Mouse (Mus musculus): ENCODE data around the gene Polr2l.

Polr2l gene

DNA sequence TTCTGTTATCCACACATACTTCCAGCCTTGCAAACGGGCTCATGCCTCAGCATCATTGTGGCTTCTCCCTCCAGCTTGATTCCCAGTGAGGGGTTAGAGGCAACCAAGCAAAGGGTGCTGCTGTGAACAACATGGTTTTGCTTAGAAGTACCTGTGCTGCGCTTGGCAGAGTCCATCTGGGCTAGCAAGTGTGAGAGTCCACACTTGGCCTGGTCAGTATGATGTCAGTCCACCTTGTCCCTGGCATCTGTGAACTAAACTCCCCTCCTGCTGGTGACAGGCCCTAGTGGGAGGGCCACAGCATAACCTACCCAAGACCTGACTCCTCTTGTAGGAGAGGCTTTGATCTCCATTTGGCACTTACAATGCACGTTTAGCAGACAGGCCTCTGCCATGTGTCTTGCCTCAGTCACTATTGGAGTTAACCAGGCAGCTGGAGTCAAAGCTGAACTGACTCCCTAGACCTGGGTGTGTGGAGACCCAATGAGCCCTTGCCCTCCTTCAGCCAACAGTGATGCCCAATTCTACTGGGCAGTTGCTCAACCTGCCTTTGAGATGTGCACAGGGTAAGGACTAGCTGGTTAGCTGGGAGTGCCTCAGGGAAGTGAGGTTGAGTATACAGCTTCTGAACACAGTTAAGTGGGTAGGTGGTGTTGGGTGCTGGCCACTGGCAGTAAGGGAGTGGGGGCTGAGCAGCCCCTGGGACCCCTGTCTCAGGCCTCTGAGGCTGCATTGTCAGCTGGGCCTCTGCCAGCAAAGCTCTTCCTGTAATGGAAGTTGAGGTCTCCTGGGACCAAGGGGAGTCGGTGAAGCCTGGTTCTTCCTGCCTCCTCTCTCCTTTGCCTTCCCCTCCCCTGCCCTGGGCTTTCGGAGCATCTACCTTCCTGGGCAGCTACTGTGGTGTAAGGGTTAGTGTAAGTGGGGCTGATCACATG, 9.5 kb upstream of the Polr2l start:
- no peak for DNase-seq (ENCODE audit: low read depth, low spot score)

DNA sequence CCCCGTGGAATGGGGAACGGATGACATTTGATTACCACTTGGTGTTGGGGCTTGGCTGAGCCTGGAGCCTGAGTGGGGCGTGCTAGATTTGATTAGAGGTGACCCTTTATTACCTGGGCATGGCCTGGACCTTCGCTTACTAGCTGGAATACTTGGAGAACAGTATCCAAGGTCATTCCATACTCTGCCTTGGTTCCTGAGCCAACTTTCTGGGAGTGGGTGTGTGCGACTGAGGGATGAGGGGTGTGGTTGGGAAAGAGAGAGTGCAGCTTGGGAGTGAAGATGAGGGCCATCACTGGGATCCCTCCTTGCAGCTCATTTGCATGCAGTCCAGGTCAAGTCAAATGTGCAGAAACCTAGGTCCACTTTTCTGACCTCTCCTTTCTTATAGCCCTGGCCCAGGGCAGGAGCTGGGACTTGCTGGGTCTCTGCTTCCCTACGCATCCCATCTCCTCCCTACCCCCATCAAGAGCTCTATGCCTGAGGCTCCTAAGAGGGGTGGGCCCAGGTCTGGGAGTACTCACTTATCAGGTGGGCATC, 8.3 kb upstream of the Polr2l start:
- no peak for DNase-seq (ENCODE audit: low read depth, low spot score)

DNA sequence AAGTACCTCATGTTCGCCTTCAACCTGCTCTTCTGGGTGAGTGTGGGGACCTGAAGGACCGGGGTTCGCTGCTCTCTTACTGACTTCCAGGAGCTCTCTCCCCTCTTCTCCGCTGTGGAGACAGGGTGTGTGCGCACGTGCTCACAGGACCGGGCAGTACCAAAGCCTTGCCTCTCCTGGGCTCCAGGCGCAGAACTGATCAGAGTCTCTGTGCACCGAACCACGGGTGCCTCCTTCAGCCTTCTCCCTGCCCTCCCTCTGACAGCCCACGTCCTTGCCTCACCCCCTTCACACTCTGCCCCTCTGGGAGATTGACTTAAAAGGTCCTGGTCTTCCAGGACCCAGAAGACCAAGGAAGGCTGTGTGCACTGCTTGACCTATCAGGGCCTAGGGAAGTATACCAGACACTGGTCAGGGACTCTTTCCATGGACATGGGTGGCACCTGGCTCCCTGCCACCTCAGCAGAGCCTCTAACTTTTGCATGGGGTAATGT, 7.6 kb upstream of the Polr2l start:
- no peak for DNase-seq (ENCODE audit: low read depth, low spot score)

DNA sequence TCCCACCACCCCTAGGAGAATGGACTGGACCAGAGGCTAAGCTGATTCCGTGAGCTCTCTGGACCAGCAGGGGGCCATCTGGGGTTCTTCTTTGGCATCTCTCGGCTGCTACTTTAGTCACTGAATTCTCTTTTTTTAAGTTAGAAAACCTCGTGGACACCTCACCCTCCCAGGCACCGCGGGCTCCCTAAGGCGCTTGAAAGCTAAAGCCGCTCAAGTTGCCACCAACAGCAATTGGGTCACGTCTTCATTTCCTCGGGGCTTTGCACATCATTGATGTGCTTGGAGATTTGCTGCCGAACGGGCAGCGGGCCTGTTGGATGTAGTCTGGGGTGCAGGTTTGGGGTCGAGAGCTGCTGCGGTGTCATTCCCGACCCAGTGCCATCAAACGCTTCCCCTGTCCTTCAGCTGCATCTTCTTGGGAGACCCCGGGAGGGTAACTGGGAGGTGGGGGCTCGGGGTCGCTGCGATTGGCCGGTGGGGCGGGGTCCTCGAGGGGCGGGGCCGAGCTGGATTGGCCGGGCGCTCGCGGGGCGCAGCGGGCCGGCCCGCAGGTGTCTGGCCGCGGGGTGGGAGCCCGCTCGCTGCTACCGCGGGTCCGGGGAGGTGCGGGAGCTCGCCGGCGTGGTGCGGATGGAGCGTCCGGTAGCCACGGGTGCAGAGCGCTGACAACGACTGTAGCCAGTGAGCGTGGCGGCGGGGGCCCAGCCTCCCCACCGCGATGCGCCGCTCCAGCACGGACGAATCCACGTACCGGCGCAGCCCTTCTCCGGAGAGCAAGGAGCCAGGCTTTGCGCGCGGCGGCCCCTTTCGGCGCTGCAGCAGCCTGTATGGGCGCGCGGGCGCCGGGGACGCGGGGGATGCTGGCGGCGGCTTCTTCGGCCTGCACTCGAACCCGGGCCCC, 6.8 kb upstream of the Polr2l start:
- DNase-seq (ENCODE audit: low read depth, low spot score) = peak; percentile 82

DNA sequence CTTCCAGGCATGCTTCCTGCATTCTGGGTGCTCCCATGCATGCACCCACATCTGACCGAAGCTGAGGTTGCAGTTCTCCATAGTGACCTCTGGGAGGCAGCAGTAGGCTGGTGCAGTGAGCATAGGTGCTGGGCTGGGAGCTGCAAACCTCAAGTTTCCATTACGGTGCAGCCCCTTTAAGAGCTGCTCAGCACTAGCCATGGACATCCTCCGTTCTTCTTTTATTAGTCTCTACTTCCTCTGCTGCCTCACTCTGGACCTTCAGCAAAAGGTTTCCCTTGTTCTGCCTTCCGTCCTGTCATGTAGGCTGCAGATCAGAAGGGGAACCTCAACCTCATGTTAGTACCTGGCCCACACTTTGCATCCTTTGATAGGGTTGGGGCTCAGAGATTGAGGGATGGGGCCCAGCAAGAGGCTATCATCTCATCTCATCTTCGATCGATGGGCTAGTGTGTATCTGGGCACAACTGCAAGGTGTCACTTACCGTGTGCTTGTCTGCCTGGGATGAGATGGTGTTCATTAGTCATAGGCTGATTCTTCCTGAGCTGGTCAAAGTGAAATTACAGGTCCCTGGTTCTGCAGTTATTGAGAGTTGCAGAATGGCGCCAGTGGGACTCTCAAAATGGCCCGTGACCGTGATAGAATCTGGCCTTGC, 6.0 kb upstream of the Polr2l start:
- DNase-seq (ENCODE audit: low read depth, low spot score) = peak; percentile 89

DNA sequence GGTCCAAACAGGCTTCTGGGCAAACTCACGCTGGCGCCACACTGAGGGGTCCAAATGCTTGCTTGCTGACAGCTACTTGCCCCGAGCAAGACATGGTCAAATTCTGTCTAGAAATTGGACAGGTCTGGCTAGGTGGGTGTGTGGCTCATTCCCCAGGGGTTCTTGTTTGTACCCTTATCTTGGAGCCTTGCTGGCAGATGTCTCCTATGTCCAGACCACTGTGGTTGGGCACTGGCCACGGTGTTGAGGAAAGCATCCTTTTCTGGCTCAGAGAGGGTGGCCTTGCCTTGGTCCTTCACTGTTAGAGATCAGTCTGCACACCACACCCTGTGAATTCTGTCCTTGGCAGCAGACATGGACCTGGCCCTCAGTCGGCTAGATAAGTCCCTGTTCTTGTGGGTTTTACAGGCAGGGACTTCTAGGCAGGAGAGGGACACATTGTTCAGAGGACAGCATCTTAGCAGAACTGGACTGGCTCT, 3.4 kb upstream of the Polr2l start:
- DNase-seq (ENCODE audit: low read depth, low spot score) = no peak

DNA sequence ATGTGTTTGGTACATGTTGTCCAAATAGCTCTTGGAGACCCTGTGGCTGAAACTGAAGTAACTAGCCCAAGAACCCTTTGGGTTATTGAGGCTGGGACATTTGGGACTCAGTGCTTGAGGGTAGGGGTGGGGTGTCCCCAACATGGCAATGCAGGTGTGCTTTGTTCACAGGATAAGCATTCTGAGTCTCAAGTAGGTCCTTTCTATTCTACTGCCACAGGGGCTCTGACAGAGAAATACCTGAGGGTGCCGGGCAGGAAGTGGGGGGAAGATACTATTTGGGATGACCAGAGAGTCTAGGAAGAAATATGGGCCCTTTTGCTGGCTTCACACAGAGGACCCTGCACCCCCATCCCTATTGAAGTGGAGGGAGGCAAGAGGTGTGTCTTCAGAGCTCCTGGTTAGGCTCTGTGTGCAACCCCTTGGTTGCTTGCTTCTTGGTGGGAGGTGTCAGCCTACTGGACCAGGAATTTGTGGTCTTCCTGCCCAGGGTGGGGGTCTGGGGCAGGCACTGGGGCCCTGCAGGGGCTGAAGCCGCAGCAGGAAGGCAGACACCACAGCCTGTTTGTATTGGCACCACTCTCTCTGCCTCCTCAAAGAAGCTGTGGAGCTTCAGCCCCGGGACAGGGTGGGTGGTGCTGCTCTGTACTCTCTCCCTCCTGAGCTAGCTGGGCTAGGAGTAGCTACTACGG, 2.8 kb upstream of the Polr2l start:
- DNase-seq (ENCODE audit: low read depth, low spot score) = no peak

- DNase-seq (ENCODE audit: low read depth, low spot score) = peak; percentile 41
Observed at GRCm38 (mm10) chr7:141476981-141477370, 2.0 kb upstream of the Polr2l start.

- DNase-seq (ENCODE audit: low read depth, low spot score) = no peak
Observed at GRCm38 (mm10) chr7:141476226-141476980, 1.5 kb upstream of the Polr2l start.

GRCm38 (mm10) chr7:141475805-141476158, 850 bp upstream of the Polr2l start:
- no peak for DNase-seq (ENCODE audit: low read depth, low spot score)

- DNase-seq (ENCODE audit: low read depth, low spot score) = no peak
Observed at GRCm38 (mm10) chr7:141474160-141474559, 772 bp downstream of the Polr2l start.

DNA sequence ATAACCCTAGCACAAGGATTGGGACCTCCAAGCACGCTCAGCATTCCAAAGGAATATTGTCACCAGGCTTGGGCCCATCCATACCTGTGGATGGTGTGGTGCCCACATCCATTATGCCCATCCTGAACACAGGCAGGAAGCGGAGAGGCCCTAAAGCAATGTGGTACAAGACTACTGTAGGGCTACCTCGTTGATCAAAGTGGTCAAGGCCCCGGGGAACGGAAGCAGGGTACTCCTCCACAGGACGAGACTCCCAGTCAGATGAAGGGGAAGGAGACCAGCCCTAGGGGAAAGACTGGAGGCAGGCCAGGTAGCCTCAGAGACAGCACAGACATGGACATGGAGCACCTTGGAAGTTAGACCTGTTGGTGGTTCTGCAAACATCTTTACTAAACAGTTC, 2.2 kb downstream of the Polr2l start:
- no peak for DNase-seq (ENCODE audit: low read depth, low spot score)

GRCm38 (mm10) chr7:141472226-141472625, 2.7 kb downstream of the Polr2l start:
- no peak for DNase-seq (ENCODE audit: low read depth, low spot score)

DNA sequence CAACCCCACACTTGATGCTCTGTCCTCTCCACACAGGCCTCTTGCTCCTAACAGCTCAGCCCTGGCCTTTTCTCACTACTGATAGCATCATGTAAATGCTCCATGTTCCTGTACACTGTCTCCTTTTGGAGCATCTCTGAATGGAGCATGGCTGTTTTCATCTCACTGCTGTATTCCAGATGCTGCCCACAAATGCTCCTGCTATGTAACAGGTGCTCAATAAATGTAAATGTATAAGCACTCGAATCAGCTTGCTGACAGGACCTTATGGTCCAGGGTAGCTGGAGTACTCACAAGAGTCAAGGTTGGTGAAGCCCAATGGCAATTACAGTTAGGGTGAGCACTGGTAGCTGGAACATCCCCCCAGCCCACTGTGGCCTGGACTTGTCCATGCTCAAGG, 3.7 kb downstream of the Polr2l start:
- DNase-seq (ENCODE audit: low read depth, low spot score) = no peak

DNA sequence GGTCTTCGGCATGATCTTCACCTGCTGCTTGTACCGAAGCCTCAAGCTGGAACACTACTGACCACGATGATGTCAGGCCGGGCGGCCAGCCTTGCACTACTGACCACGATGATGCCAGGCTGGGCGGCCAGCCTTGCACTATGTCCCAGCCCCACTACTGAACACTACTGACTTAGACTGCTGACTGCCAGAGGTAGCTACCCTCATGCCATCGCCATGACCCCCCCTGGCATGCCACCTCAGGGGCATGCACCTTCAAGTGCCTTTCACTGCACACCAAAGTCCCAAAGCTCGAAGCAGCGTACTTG, 4.3 kb downstream of the Polr2l start:
- no peak for DNase-seq (ENCODE audit: low read depth, low spot score)

- no peak for DNase-seq (ENCODE audit: low read depth, low spot score)
Observed at GRCm38 (mm10) chr7:141469901-141470636, 4.9 kb downstream of the Polr2l start.

DNA sequence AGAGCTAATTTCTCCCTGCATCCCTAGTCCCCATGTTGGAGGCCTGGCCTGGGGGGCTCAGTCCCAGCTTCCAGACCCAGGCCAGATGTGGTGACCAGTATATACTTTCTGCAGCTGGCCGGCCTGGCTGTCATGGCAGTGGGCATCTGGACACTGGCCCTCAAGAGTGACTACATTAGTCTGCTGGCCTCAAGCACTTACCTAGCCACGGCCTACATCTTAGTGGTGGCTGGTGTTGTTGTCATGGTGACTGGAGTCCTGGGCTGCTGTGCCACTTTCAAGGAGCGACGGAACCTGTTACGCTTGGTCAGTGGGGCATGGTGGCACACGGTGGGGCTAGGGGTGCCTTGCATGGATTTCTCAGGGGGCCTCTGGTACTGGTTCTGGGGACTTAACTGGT, 5.6 kb downstream of the Polr2l start:
- no peak for DNase-seq (ENCODE audit: low read depth, low spot score)

DNA sequence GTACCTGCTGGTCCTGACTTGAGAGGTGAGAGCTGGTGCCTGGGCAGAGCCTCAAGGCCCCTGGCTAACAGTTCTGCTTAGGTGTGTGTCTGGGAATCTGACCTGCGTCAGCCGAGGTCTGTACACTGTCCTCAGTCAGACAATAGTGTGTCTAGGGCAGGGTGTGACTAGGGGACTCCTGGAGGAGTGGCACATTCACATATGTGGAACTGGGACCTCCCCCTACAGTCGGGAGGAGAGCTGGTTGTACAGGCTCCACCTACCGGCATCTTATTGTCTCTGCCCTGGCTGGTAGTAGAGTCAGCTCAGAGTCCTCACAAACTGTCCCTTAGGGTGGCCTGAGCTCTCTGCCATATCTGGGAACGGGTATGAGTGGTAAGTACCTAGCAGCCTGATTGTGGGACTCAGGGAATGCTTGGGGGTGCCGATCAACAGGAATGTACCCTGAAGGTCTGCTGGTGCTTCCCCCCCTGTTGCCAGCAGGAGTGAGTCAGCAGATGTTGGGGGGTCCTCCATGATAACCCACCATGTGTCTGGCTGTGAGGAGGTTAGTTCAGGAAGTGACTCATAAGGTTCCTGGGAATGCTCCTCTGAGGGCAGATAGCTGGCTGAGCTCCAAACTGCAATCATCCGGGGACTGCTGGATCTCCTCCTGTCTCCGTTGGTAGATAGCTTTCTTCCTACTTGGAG, 6.3 kb downstream of the Polr2l start:
- peak; percentile 85 for DNase-seq (ENCODE audit: low read depth, low spot score)

DNA sequence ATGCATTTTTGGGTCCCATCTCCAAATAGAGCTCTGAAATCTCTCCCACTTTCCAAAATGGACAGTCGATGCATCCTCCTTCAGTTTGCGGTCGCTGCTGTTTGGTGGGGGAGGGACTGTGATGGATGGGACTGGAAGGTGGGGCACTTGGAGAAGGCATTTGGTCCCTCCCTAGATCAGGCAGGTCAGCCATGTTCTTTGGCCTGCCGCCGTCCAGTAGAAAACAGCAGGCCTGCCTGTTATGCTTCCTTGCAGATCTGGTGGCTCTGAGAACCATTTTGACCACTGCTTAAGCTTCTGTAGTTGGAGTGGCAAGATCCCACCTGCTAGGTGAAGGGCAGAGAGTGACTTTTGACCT, 6.8 kb downstream of the Polr2l start:
- DNase-seq (ENCODE audit: low read depth, low spot score) = no peak
